Mouse (Mus musculus) testis, adult 2 months (tissue): ENCODE measurements around the gene Fnbp4.

Experiments used
- CTCF ChIP-seq: fragments of 200-500 bp; IDR thresholded peaks from 2 replicates; pipeline ENCODE4 v1.5.1; 2012; ENCODE audit warnings: low read depth, mild to moderate bottlenecking, inconsistent platforms, low read length, moderate library complexity; ENCODE audit not compliant: control insufficient read depth, insufficient read depth, insufficient replicate concordance
- POLR2A ChIP-seq: fragments of 200-500 bp; IDR thresholded peaks from 2 replicates; pipeline ENCODE4 v1.6.1; 2012; ENCODE audit warnings: low read depth, mild to moderate bottlenecking, inconsistent platforms, low read length, moderate library complexity; ENCODE audit not compliant: control insufficient read depth

DNA sequence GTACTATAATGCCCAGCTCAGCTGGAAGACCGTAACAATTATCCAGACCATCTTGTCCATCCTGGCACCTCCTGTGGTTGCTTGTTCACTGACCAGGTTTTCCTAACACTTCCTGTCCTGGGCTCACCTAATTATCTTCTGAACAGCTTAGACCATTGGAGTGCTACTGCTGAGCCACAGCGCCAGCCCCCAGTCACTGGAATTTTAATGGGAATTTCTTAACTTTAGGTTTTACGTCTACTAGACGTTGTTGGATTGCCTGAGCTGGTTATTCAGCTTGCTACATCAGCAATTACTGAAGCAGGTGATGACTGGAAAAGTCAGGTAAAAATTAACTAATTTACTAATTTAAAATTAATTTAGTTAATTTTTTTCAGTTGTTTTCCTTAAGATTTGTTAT, 27.8 kb upstream of the Fnbp4 start:
- TF ChIP-seq CTCF (no peak), POLR2A (no peak)
